Mouse (Mus musculus): ENCODE measurements around the gene Dst. TPM values are rescaled to one million over a fixed set of nuclear protein-coding genes. Genes with fewer than 3 reads are reported as not detected.

Gene Dst
- total RNA-seq, 2 experiments from 2014 or later = 243 to 269 TPM

GRCm38 (mm10) chr1:34231041-34231440 lies 323.0 kb downstream of the Dst start:
- intact Hi-C loops (cut with DNase I) = no loop called here
- DNase-seq (ENCODE audit: low spot score in 2 of 2) = no peak

- DNase-seq (ENCODE audit: low spot score in 2 of 2) = peak in 1 of 2 experiments; percentile 20
- intact Hi-C loops (cut with DNase I) = no loop called here
Observed at GRCm38 (mm10) chr1:34236254-34236723, 328.3 kb downstream of the Dst start.

- intact Hi-C loops (cut with DNase I) = no loop called here
- DNase-seq (ENCODE audit: low spot score in 2 of 2) = no peak
Observed at GRCm38 (mm10) chr1:34237211-34237610, 329.2 kb downstream of the Dst start.

GRCm38 (mm10) chr1:34237689-34238091 lies 329.7 kb downstream of the Dst start:
- no peak for DNase-seq (ENCODE audit: low spot score in 2 of 2)
- intact Hi-C loops (cut with DNase I) = no loop called here

- DNase-seq (ENCODE audit: low spot score in 2 of 2) = no peak
- intact Hi-C loops (cut with DNase I) = no loop called here
Observed at GRCm38 (mm10) chr1:34238231-34238630, 330.2 kb downstream of the Dst start.

- DNase-seq (ENCODE audit: low spot score in 2 of 2) = no peak
- intact Hi-C loops (cut with DNase I) = no loop called here
Observed at GRCm38 (mm10) chr1:34244678-34245077, 336.7 kb downstream of the Dst start.

- intact Hi-C loops (cut with DNase I) = no loop called here
- no peak for DNase-seq (ENCODE audit: low spot score in 2 of 2)
Observed at GRCm38 (mm10) chr1:34245951-34246641, 338.1 kb downstream of the Dst start.

GRCm38 (mm10) chr1:34246642-34246987 lies 338.6 kb downstream of the Dst start:
- intact Hi-C loops (cut with DNase I) = no loop called here
- no peak for DNase-seq (ENCODE audit: low spot score in 2 of 2)

GRCm38 (mm10) chr1:34251137-34251536 lies 343.1 kb downstream of the Dst start:
- intact Hi-C loops (cut with DNase I) = no loop called here
- no peak for DNase-seq (ENCODE audit: low spot score in 2 of 2)

GRCm38 (mm10) chr1:34252267-34252666 lies 344.2 kb downstream of the Dst start:
- intact Hi-C loops (cut with DNase I) = no loop called here
- no peak for DNase-seq (ENCODE audit: low spot score in 2 of 2)

GRCm38 (mm10) chr1:34253876-34254275 lies 345.9 kb downstream of the Dst start:
- no peak for DNase-seq (ENCODE audit: low spot score in 2 of 2)
- intact Hi-C loops (cut with DNase I) = no loop called here

GRCm38 (mm10) chr1:34259898-34260297 lies 351.9 kb downstream of the Dst start:
- intact Hi-C loops (cut with DNase I) = no loop called here
- no peak for DNase-seq (ENCODE audit: low spot score in 2 of 2)

GRCm38 (mm10) chr1:34261011-34261410 lies 353.0 kb downstream of the Dst start:
- intact Hi-C loops (cut with DNase I) = no loop called here
- no peak for DNase-seq (ENCODE audit: low spot score in 2 of 2)

GRCm38 (mm10) chr1:34268520-34268919 lies 360.5 kb downstream of the Dst start:
- intact Hi-C loops (cut with DNase I) = no loop called here
- no peak for DNase-seq (ENCODE audit: low spot score in 2 of 2)

GRCm38 (mm10) chr1:34269578-34269977 lies 361.6 kb downstream of the Dst start:
- DNase-seq (ENCODE audit: low spot score in 2 of 2) = no peak
- intact Hi-C loops (cut with DNase I) = no loop called here

- intact Hi-C loops (cut with DNase I) = loop anchor here (10.0 kb wide), 1 partner anchor 59 kb away; no protein-coding TSS in a partner anchor
- DNase-seq (ENCODE audit: low spot score in 2 of 2) = no peak
Observed at GRCm38 (mm10) chr1:34273922-34274321, 365.9 kb downstream of the Dst start.

- intact Hi-C loops (cut with DNase I) = loop anchor here (10.0 kb wide), 1 partner anchor 61 kb away; no protein-coding TSS in a partner anchor
- no peak for DNase-seq (ENCODE audit: low spot score in 2 of 2)
Observed at GRCm38 (mm10) chr1:34275787-34276186, 367.8 kb downstream of the Dst start.

- no peak for DNase-seq (ENCODE audit: low spot score in 2 of 2)
- intact Hi-C loops (cut with DNase I) = loop anchor here (10.0 kb wide), 1 partner anchor 62 kb away; no protein-coding TSS in a partner anchor
Observed at GRCm38 (mm10) chr1:34276756-34277155, 368.7 kb downstream of the Dst start.

- no peak for DNase-seq (ENCODE audit: low spot score in 2 of 2)
- intact Hi-C loops (cut with DNase I) = loop anchor here (10.0 kb wide), 1 partner anchor 62 kb away; no protein-coding TSS in a partner anchor
Observed at GRCm38 (mm10) chr1:34277259-34277658, 369.2 kb downstream of the Dst start.

- no peak for DNase-seq (ENCODE audit: low spot score in 2 of 2)
- intact Hi-C loops (cut with DNase I) = no loop called here
Observed at GRCm38 (mm10) chr1:34283502-34283901, 375.5 kb downstream of the Dst start.

GRCm38 (mm10) chr1:34284979-34285378 lies 377.0 kb downstream of the Dst start:
- intact Hi-C loops (cut with DNase I) = no loop called here

GRCm38 (mm10) chr1:34287731-34288130 lies 379.7 kb downstream of the Dst start:
- intact Hi-C loops (cut with DNase I) = no loop called here

More at GRCm38 (mm10) chr1:34284979-34285378, 377.0 kb downstream of the Dst start:
- no peak for DNase-seq (ENCODE audit: low spot score in 2 of 2)

More at GRCm38 (mm10) chr1:34287731-34288130, 379.7 kb downstream of the Dst start:
- no peak for DNase-seq (ENCODE audit: low spot score in 2 of 2)

Measured in left cerebral cortex, postnatal 36 days (tissue).